ENCODE assay signal across 10 mouse cellular contexts in genomic region chr9:95852896-95853295, GRCm38 (mm10). TPM values are rescaled to one million over a fixed set of nuclear protein-coding genes. Genes with fewer than 3 reads are reported as not detected.
DNase-seq lines count a peak whose midpoint lies in the region; ATAC-seq lines count a peak whose summit lies in the region.
"Had no signal": no experiment of that assay in that cellular context is flagged by ENCODE, and none has a peak within 500 bp of the region (broad histone marks: within the 10 kb centered on the region; RNA-seq: fewer than 3 reads in every experiment).

No protein-coding gene starts in this region.

- H3K36me3 ChIP-seq in kidney, embryonic 15.5 days, result no peaks in the 10 kb centered on the region
- no peaks in the 10 kb centered on the region for H3K36me3 ChIP-seq in midbrain, embryonic 16.5 days (ENCODE audit: control insufficient read depth, insufficient read depth, low read length)

- no peak overlapping the region for H3K4me2 ChIP-seq in kidney, embryonic 15.5 days
- no peak overlapping the region for H3K4me2 ChIP-seq in midbrain, embryonic 16.5 days (ENCODE audit: low read length)

- ATAC-seq in kidney, embryonic 15.5 days (replicated peaks; ENCODE audit: low FRiP score), result no peak
- ATAC-seq in midbrain, embryonic 16.5 days, result 0 out of 2 replicates have a peak, but pooled peaks have one; percentile 25

- no peak overlapping the region for H3K4me3 ChIP-seq in kidney, embryonic 15.5 days (replicated peaks)
- no peak overlapping the region for H3K4me3 ChIP-seq in midbrain, embryonic 16.5 days (ENCODE audit: low read depth, low read length)
- H3K4me3 ChIP-seq: erythroblast, embryonic 14.5 days; myocyte had no signal

- intact Hi-C loops in heart, postnatal 14 days (cut with DNase I), result loop anchor here (2.0 to 10.0 kb wide), 7 partner anchors 106 to 1116 kb away; no protein-coding TSS in a partner anchor

- H3K27me3 ChIP-seq in kidney, embryonic 15.5 days, result no peaks in the 10 kb centered on the region
- no peaks in the 10 kb centered on the region for H3K27me3 ChIP-seq in midbrain, embryonic 16.5 days (ENCODE audit: control insufficient read depth, insufficient read depth, low read depth, low read length)

- H3K27ac ChIP-seq in kidney, embryonic 15.5 days, result no peak overlapping the region
- no peak overlapping the region for H3K27ac ChIP-seq in midbrain, embryonic 16.5 days (ENCODE audit: low read length)

- 0 out of 2 replicates have a peak, but pooled peaks cover 3% of the 10 kb centered on the region for H3K4me1 ChIP-seq in kidney, embryonic 15.5 days
- no peaks in the 10 kb centered on the region; the same call in 1 of the 2 replicates for H3K4me1 ChIP-seq in midbrain, embryonic 16.5 days (ENCODE audit: control insufficient read depth, insufficient read depth, low read length)

- 25% methylated on average over 4 of the region's 4 CpGs for WGBS in kidney, embryonic 15.5 days
- WGBS in midbrain, embryonic 16.5 days, result 25% methylated on average over 4 of the region's 4 CpGs

- DNase-seq in kidney, adult 8-10 months, result peak; percentile 48 to 76
- peak; percentile 89 for DNase-seq in adipocyte (ENCODE audit: low spot score)
- peak; percentile 94 for DNase-seq in embryo, embryonic 10.5 days (ENCODE audit: low spot score)
- peak; percentile 72 to 85 for DNase-seq in heart, postnatal 14 days
- peak; percentile 76 to 86 for DNase-seq in left cerebral cortex, adult 18-20 months (ENCODE audit: low spot score in 2 of 2)
- peak; percentile 67 to 90 for DNase-seq in spleen, postnatal 4 days (ENCODE audit: low spot score in 2 of 2)

- H3K9me3 ChIP-seq in kidney, embryonic 15.5 days (replicated peaks), result no peaks in the 10 kb centered on the region
- H3K9me3 ChIP-seq in midbrain, embryonic 16.5 days (replicated peaks; ENCODE audit: control insufficient read depth, low read length, poor library complexity, severe bottlenecking), result no peaks in the 10 kb centered on the region

- no peak overlapping the region for H3K9ac ChIP-seq in kidney, embryonic 15.5 days
- H3K9ac ChIP-seq in midbrain, embryonic 16.5 days (ENCODE audit: low read depth, low read length), result no peak overlapping the region

RNA-seq across cellular contexts. Expression of gene Atr, which starts 4.5 kb away (rescaled TPM):
- 16.1 and 16.6 TPM in 2 replicates for polyA plus RNA-seq in kidney, embryonic 15.5 days (2015; fragmentation: Nextera tagmentation; extraction: Ambion mirVana)
- total RNA-seq in heart, postnatal 14 days (2021), result 1 to 10 TPM; 7.3 to 7.7 TPM
- 10 to 100 TPM; 11.0 to 12.2 TPM for total RNA-seq in left cerebral cortex, adult 18-20 months (2021)
- 11.6 and 14.4 TPM in 2 replicates for polyA plus RNA-seq in midbrain, embryonic 16.5 days (2015; fragmentation: Nextera tagmentation; extraction: Ambion mirVana)

RNA-seq across cellular contexts. Expression of gene Pls1, which starts 7.8 kb away (rescaled TPM):
- 17.2 and 18.9 TPM in 2 replicates for polyA plus RNA-seq in kidney, embryonic 15.5 days (2015; fragmentation: Nextera tagmentation; extraction: Ambion mirVana)
- total RNA-seq in heart, postnatal 14 days (2021), result under 1 TPM in 1 of 2 experiments, not detected in 1; 0.36 TPM
- total RNA-seq in left cerebral cortex, adult 18-20 months (2021), result 10 to 100 TPM in 1 of 2 experiments, 1 to 10 TPM in 1; 9.0 to 11.0 TPM
- polyA plus RNA-seq in midbrain, embryonic 16.5 days (2015; fragmentation: Nextera tagmentation; extraction: Ambion mirVana), result 2.1 and 2.9 TPM in 2 replicates
- polyA plus RNA-seq: erythroblast, embryonic 14.5 days; myocyte had no signal

Comparison
In these comparisons a context has a peak if more than half of its experiments do, and no peak if none do; other contexts are left out.
1. RNA of gene Pls1, which starts 7.8 kb away (total RNA-seq): 9.0 to 11.0 TPM in left cerebral cortex, adult 18-20 months; 0.36 TPM in heart, postnatal 14 days; every median in the first group is over 4 times any median in the second.
2. Peak in every context shown above with its lines, with median percentiles within 50 percentile points of each other: DNase-seq.